Mouse (Mus musculus) hindbrain, embryonic 10.5 days (tissue): ENCODE data around the gene Rbm7. TPM values are rescaled to one million over a fixed set of nuclear protein-coding genes. Genes with fewer than 3 reads are reported as not detected.
"Not testable (repeated sequence)": the region's sequence is repeated elsewhere in the genome, so short reads cannot be mapped to it uniquely, and the experiment has no call there.

Experiments
- DNase-seq: peaks from one replicate; pipeline ENCODE4 v3.0.0-alpha.2; 2017; ENCODE audit warnings: low spot score
- H3K27ac ChIP-seq: fragments of 300-500 bp; sonication (generic); 2 replicates; pipeline ENCODE4 v1.5.1; 2016; ENCODE audit warnings: mild to moderate bottlenecking, moderate library complexity
- H3K27me3 ChIP-seq: fragments of 300-500 bp; sonication (generic); 2 replicates; pipeline ENCODE4 v1.6.1; 2016; ENCODE audit warnings: mild to moderate bottlenecking; ENCODE audit not compliant: poor library complexity, insufficient read depth, severe bottlenecking
- H3K36me3 ChIP-seq: fragments of 300-500 bp; sonication (generic); 2 replicates; pipeline ENCODE4 v1.6.1; 2016; ENCODE audit warnings: mild to moderate bottlenecking, moderate library complexity
- H3K4me1 ChIP-seq: fragments of 300-500 bp; sonication (generic); replicated peaks from 2 replicates; pipeline ENCODE4 v1.6.1; 2016; ENCODE audit warnings: mild to moderate bottlenecking
- H3K4me3 ChIP-seq: fragments of 300-500 bp; sonication (generic); 2 replicates; pipeline ENCODE4 v1.5.1; 2016; ENCODE audit warnings: mild to moderate bottlenecking, moderate library complexity
- H3K9me3 ChIP-seq: fragments of 300-500 bp; sonication (generic); 2 replicates; pipeline ENCODE4 v1.6.1; 2016; ENCODE audit warnings: mild to moderate bottlenecking, moderate library complexity
- WGBS: fragments of 180-500 bp; shearing (Covaris S2); methylation state at CpG from one replicate; pipeline ENCODE4 v1.1.7; 2016; 5-methylcytosine and 5-hydroxymethylcytosine counted together
- polyA plus RNA-seq: library from polyadenylated mRNA; unstranded; fragments of >200 nt; fragmentation: Nextera tagmentation; extraction: Ambion mirVana; gene quantifications from 2 replicates; pipeline ENCODE4 v1.2.1, GENCODE M21; 2016

Gene Rbm7
- polyA plus RNA-seq, 1 experiment from 2014 or later: 101 TPM

- Histone ChIP-seq H3K27me3 (no peaks in the 10 kb centered on the region), H3K4me3 (no peak overlapping the region), H3K4me1 (peaks cover 10% of the 10 kb centered on the region; the same call in 1 of the 2 replicates), H3K27ac (no peak overlapping the region), H3K9me3 (no peaks in the 10 kb centered on the region), H3K36me3 (peaks cover 43% of the 10 kb centered on the region)
- no peak for DNase-seq
- 90% methylated on average over 10 of the region's 10 CpGs for WGBS
Measured at GRCm38 (mm10) chr9:48476236-48477165, 18.6 kb downstream of the Rbm7 start.

DNA sequence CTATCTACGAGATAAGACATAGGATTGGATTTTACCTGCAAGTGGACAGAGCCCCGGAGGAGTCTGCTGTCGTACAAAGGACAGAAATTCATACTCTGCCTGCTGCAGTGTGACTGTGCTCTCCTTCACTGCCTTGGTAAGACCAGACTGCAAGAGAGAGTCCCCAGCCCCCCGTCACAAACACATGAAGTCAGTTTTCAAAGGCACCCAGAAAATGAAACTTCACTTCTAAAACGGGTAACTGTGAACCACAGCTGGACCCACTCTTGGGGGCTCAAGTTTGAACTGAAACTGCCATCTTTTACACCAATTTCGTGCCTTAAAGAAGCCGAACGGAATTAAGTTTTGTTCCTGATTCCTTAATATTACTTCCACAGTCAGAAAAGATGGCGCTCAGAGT, 20.7 kb downstream of the Rbm7 start:
- peaks cover 43% of the 10 kb centered on the region for H3K36me3 ChIP-seq
- no peak overlapping the region for H3K4me3 ChIP-seq
- H3K27me3 ChIP-seq: no peaks in the 10 kb centered on the region
- H3K27ac ChIP-seq: no peak overlapping the region
- H3K4me1 ChIP-seq: no peaks in the 10 kb centered on the region
- no peaks in the 10 kb centered on the region for H3K9me3 ChIP-seq
- WGBS: 93% methylated on average over 9 of the region's 9 CpGs
- no peak for DNase-seq

DNA sequence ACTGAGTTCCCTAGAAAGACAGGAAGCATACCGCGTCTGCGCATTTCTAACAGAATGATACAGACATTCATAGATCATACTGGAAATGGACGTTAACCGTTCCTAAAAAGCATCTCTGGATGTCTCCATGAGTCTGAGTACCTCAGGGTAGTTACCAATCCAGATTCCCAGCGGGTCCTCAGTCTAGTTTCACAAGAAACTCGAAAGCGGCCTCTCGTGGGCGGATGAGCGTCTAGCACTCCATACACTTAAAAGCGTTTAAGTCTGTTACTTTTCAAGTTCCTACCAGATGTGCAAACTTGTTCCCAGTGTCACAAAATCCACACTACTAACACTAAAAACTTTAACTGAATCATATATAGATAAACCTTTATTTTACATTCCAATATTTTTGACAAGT, 22.0 kb downstream of the Rbm7 start:
- no peak for DNase-seq
- WGBS: 94% methylated on average over 12 of the region's 12 CpGs
- Histone ChIP-seq H3K4me3 (no peak overlapping the region), H3K4me1 (no peaks in the 10 kb centered on the region), H3K27ac (no peak overlapping the region), H3K27me3 (no peaks in the 10 kb centered on the region), H3K36me3 (peaks cover 50% of the 10 kb centered on the region), H3K9me3 (no peaks in the 10 kb centered on the region)

GRCm38 (mm10) chr9:48472441-48473025, 22.6 kb downstream of the Rbm7 start:
- Histone ChIP-seq H3K27me3 (no peaks in the 10 kb centered on the region), H3K4me1 (no peaks in the 10 kb centered on the region), H3K36me3 (peaks cover 51% of the 10 kb centered on the region), H3K27ac (no peak overlapping the region), H3K9me3 (no peaks in the 10 kb centered on the region), H3K4me3 (no peak overlapping the region)
- no peak for DNase-seq
- 90% methylated on average over 15 of the region's 15 CpGs for WGBS

GRCm38 (mm10) chr9:48467471-48467870, 27.6 kb downstream of the Rbm7 start:
- DNase-seq, H3K4me1 ChIP-seq, H3K4me3 ChIP-seq, H3K27ac ChIP-seq, H3K9me3 ChIP-seq, H3K27me3 ChIP-seq: not testable (repeated sequence)
- H3K36me3 ChIP-seq: peaks cover 34% of the 10 kb centered on the region
- WGBS: 98% methylated on average over 5 of the region's 5 CpGs

DNA sequence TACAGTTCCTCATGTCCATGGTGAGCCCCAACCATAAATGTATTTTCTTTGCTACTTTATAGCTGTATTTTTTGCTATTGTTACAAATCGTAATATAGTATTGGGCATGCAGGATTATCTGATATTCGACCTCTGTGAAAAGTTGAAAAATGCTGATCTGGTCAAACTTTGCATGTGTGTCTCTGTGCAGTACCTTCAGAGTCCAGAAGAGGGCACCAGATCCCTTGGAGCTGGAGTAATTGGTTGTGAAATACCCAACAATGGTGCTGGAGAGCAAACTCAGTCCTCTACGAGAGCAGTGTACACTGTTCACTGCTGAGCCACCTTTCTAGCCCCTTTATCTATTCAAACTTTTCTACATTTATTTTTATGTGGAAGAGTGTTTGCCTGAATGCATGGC, 28.3 kb downstream of the Rbm7 start:
- 69% methylated on average over 3 of the region's 3 CpGs for WGBS
- H3K27ac ChIP-seq: no peak overlapping the region
- peaks cover 6% of the 10 kb centered on the region; the same call in 1 of the 2 replicates for H3K9me3 ChIP-seq
- no peak overlapping the region for H3K4me3 ChIP-seq
- H3K36me3 ChIP-seq: peaks cover 29% of the 10 kb centered on the region
- no peaks in the 10 kb centered on the region for H3K27me3 ChIP-seq
- DNase-seq: peak; percentile 57
- no peaks in the 10 kb centered on the region for H3K4me1 ChIP-seq

GRCm38 (mm10) chr9:48465671-48466070, 29.4 kb downstream of the Rbm7 start:
- peaks cover 6% of the 10 kb centered on the region; the same call in 1 of the 2 replicates for H3K9me3 ChIP-seq
- H3K27me3 ChIP-seq: no peaks in the 10 kb centered on the region
- no peak overlapping the region for H3K4me3 ChIP-seq
- WGBS: 96% methylated on average over 3 of the region's 3 CpGs
- H3K27ac ChIP-seq: no peak overlapping the region
- peaks cover 29% of the 10 kb centered on the region for H3K36me3 ChIP-seq
- no peaks in the 10 kb centered on the region for H3K4me1 ChIP-seq
- DNase-seq: no peak

GRCm38 (mm10) chr9:48461545-48461944, 33.6 kb downstream of the Rbm7 start:
- no peak for DNase-seq
- Histone ChIP-seq H3K36me3 (peaks cover 9% of the 10 kb centered on the region), H3K27me3 (no peaks in the 10 kb centered on the region), H3K9me3 (peaks cover 6% of the 10 kb centered on the region; the same call in 1 of the 2 replicates), H3K4me1 (no peaks in the 10 kb centered on the region), H3K4me3 (no peak overlapping the region), H3K27ac (no peak overlapping the region)
- WGBS: 93% methylated on average over 3 of the region's 3 CpGs

DNA sequence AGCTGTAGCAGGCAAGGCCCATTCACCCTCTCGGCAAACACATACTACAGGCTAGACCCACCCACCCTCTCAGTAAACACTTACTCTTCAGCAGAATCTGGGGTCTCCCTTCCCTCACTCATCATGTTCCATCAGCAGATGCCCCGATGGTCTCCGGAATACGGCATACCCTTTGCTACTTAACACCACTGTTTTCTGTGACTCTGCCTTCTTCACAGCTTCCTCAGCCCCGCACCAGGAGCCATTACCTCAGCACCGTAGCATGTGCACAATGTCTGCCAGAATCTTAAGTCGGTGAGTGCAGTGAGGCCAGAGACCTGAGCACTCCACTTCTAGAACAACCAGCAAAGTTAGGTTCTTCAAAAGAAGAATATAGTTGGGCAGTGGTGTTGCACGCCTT, 34.4 kb downstream of the Rbm7 start:
- Histone ChIP-seq H3K36me3 (peaks cover 6% of the 10 kb centered on the region), H3K4me1 (no peaks in the 10 kb centered on the region), H3K27ac (no peak overlapping the region), H3K4me3 (no peak overlapping the region), H3K9me3 (peaks cover 4% of the 10 kb centered on the region; the same call in 1 of the 2 replicates), H3K27me3 (no peaks in the 10 kb centered on the region)
- no peak for DNase-seq
- 92% methylated on average over 8 of the region's 8 CpGs for WGBS

DNA sequence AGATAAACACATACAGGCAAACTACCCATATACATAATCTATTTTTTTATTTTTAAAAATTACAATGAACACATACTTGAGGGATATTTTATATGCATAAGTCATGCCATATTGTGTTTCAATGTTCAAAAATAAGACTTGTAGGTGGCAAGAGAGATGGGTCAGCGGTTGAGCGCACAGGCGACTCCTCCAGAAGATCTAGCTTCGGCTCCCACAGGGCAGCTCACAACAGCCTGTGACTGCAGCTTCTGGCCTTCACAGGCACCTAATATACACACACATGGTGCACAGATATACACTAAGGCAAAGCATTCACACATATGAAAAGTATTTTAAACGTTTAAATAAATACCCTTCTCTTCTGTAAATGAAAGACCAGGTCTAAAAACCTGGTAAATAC, 35.7 kb downstream of the Rbm7 start:
- no peak overlapping the region for H3K4me3 ChIP-seq
- WGBS: 90% methylated on average over 5 of the region's 5 CpGs
- DNase-seq: no peak
- H3K4me1 ChIP-seq: no peaks in the 10 kb centered on the region
- H3K36me3 ChIP-seq: no peaks in the 10 kb centered on the region
- H3K27ac ChIP-seq: no peak overlapping the region
- no peaks in the 10 kb centered on the region for H3K27me3 ChIP-seq
- H3K9me3 ChIP-seq: no peaks in the 10 kb centered on the region

- H3K36me3 ChIP-seq: no peaks in the 10 kb centered on the region
- DNase-seq: no peak
- H3K9me3 ChIP-seq: no peaks in the 10 kb centered on the region
- H3K27ac ChIP-seq: no peak overlapping the region
- H3K27me3 ChIP-seq: no peaks in the 10 kb centered on the region
- 70% methylated on average over 3 of the region's 3 CpGs for WGBS
- no peak overlapping the region for H3K4me3 ChIP-seq
- no peaks in the 10 kb centered on the region for H3K4me1 ChIP-seq
Measured at GRCm38 (mm10) chr9:48458879-48459278, 36.2 kb downstream of the Rbm7 start.

DNA sequence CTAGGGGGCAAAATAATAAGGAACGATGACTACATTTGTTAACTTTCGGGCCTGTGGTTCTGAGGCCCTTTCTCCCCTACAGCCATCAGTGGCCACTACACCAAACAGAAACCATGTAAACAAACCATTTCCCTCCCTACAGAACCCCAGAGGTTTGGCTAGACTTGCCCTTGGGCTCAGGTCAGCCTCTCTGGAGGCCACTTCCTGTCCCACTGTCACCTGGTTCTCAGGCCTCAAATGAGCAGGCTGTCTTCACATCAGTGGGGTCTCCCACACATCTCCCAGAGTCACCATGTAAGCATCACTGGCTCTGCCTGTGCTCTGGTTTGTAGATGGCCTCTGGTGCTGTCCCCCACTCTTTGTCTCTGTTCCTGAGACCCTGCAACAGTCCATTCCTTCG, 39.1 kb downstream of the Rbm7 start:
- Histone ChIP-seq H3K36me3 (no peaks in the 10 kb centered on the region), H3K27me3 (no peaks in the 10 kb centered on the region), H3K27ac (no peak overlapping the region), H3K9me3 (no peaks in the 10 kb centered on the region), H3K4me1 (no peaks in the 10 kb centered on the region), H3K4me3 (no peak overlapping the region)
- DNase-seq: no peak
- WGBS: 94% methylated on average over 3 of the region's 3 CpGs

- no peaks in the 10 kb centered on the region for H3K4me1 ChIP-seq
- no peak overlapping the region for H3K27ac ChIP-seq
- no peak overlapping the region for H3K4me3 ChIP-seq
- no peaks in the 10 kb centered on the region for H3K36me3 ChIP-seq
- H3K9me3 ChIP-seq: no peaks in the 10 kb centered on the region
- WGBS: 89% methylated on average over 17 of the region's 17 CpGs
- no peaks in the 10 kb centered on the region for H3K27me3 ChIP-seq
- no peak for DNase-seq
Measured at GRCm38 (mm10) chr9:48450066-48450465, 45.0 kb downstream of the Rbm7 start.
